Mouse (Mus musculus) myocyte (in vitro differentiated cells): ENCODE results near the gene Macrod2. TPM values are rescaled to one million over a fixed set of nuclear protein-coding genes. Genes with fewer than 3 reads are reported as not detected.

Experiments
- H3K27me3 ChIP-seq: one replicate; pipeline ENCODE4 v1.6.1; 2011; ENCODE audit not compliant: control insufficient read depth, insufficient read depth, insufficient read length
- H3K36me3 ChIP-seq: one replicate; pipeline ENCODE4 v1.6.1; 2011; ENCODE audit not compliant: control insufficient read depth, insufficient read depth
- H3K4me2 ChIP-seq: one replicate; pipeline ENCODE4 v1.6.1; 2011; ENCODE audit warnings: low read depth, control low read depth
- H3K4me3 ChIP-seq: one replicate; pipeline ENCODE4 v1.5.1; 2011; ENCODE audit warnings: mild to moderate bottlenecking, control low read depth, moderate library complexity
- H3K79me2 ChIP-seq: one replicate; pipeline ENCODE4 v1.6.1; 2011; ENCODE audit not compliant: control insufficient read depth, insufficient read depth
- H3ac ChIP-seq: one replicate; pipeline ENCODE4 v1.6.1; 2011; ENCODE audit not compliant: control insufficient read depth, insufficient read length
- CEBPB ChIP-seq: IDR thresholded peaks from 2 replicates; pipeline ENCODE4 v1.6.1; 2011; ENCODE audit warnings: mild to moderate bottlenecking, moderate library complexity; ENCODE audit not compliant: poor library complexity, insufficient read depth, severe bottlenecking
- E2F4 ChIP-seq: IDR thresholded peaks from one replicate; pipeline ENCODE4 v1.6.1; 2011; ENCODE audit warnings: mild to moderate bottlenecking, control low read depth, moderate library complexity; ENCODE audit not compliant: insufficient read depth
- MAX ChIP-seq: IDR thresholded peaks from one replicate; pipeline ENCODE4 v1.6.1; 2011; ENCODE audit warnings: low read depth, mild to moderate bottlenecking, control low read depth
- MYOD1 ChIP-seq, 3 experiments: IDR thresholded peaks; one replicate each; pipeline ENCODE4 v1.6.1; 2011; ENCODE audit warnings: control low read depth in 2 of 3, low read depth in 2 of 3, mild to moderate bottlenecking in 2 of 3, moderate library complexity in 1 of 3; ENCODE audit not compliant: insufficient read length in 2 of 3, control insufficient read depth in 1 of 3
- MYOG ChIP-seq, 3 experiments: IDR thresholded peaks; one replicate each; pipeline ENCODE4 v1.6.1; 2011; ENCODE audit warnings: control low read depth in 2 of 3, low read depth in 2 of 3, mild to moderate bottlenecking in 2 of 3; ENCODE audit not compliant: insufficient read length in 2 of 3, control insufficient read depth in 1 of 3, insufficient read depth in 1 of 3
- POLR2A ChIP-seq: IDR thresholded peaks from one replicate; pipeline ENCODE4 v1.6.1; 2011; ENCODE audit warnings: low read depth, mild to moderate bottlenecking, control low read depth, moderate library complexity; ENCODE audit not compliant: insufficient read length
- POLR2AphosphoS2 ChIP-seq: IDR thresholded peaks from one replicate; pipeline ENCODE4 v1.6.1; 2011; ENCODE audit warnings: low read depth, control low read depth; ENCODE audit not compliant: insufficient read length
- REST ChIP-seq: IDR thresholded peaks from one replicate; pipeline ENCODE4 v1.6.1; 2011; ENCODE audit warnings: mild to moderate bottlenecking, control low read depth, moderate library complexity; ENCODE audit not compliant: insufficient read depth, insufficient read length
- SRF ChIP-seq: IDR thresholded peaks from one replicate; pipeline ENCODE4 v1.6.1; 2011; ENCODE audit warnings: low read depth; ENCODE audit not compliant: control insufficient read depth, insufficient read length
- TCF12 ChIP-seq: IDR thresholded peaks from one replicate; pipeline ENCODE4 v1.6.1; 2011; ENCODE audit warnings: mild to moderate bottlenecking, control low read depth; ENCODE audit not compliant: poor library complexity, insufficient read depth, severe bottlenecking
- TCF3 ChIP-seq: IDR thresholded peaks from one replicate; pipeline ENCODE4 v1.6.1; 2011; ENCODE audit warnings: low read depth, control low read depth; ENCODE audit not compliant: insufficient read length
- USF1 ChIP-seq: IDR thresholded peaks from one replicate; pipeline ENCODE4 v1.6.1; 2011; ENCODE audit warnings: low read depth, mild to moderate bottlenecking, control low read depth, moderate library complexity
- polyA plus RNA-seq: library from polyadenylated mRNA; unstranded; fragments of >200 nt; fragmentation: generic; extraction: Trizol; gene quantifications from one replicate; pipeline ENCODE4 v1.2.1, GENCODE M21; 2012; ENCODE audit warnings: missing spikeins

Gene Macrod2
- polyA plus RNA-seq, 1 experiment = 0.96 TPM

DNA sequence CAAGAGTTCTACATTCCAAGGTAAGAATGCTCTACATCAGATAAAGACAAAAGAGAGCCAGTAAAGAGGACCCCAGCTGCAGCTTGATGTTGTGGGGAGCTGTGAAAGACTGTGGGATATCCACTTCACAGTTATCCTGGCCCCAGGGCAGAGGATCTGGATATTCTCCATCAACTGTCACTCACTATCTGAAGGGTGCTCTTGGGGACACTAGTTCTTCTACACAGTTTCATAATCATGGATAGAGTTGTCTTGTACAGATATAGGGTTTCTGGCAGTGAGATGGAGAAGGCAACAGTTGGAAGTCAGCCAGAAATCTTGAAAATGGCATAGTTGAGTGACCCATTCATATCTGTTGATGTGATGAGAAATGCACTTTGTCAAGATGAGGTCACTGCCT is 490.1 kb downstream of the Macrod2 start:
- no peak overlapping the region for H3K4me2 ChIP-seq
- no peak for TF ChIP-seq MAX
- TF ChIP-seq POLR2AphosphoS2 = no peak
- no peak for TF ChIP-seq TCF3
- no peak for TF ChIP-seq REST
- no peak for TF ChIP-seq POLR2A
- TF ChIP-seq E2F4 = no peak
- no peak for TF ChIP-seq USF1
- TF ChIP-seq SRF = no peak
- TF ChIP-seq TCF12 = no peak
- no peak for TF ChIP-seq MYOG (IDR thresholded peaks at IDR 0.05; ENCODE audit: control insufficient read depth in 1 of 3, insufficient read depth in 1 of 3, insufficient read length in 2 of 3, low read depth in 2 of 3)
- TF ChIP-seq MYOD1 (IDR thresholded peaks at IDR 0.05; ENCODE audit: control insufficient read depth in 1 of 3, insufficient read length in 2 of 3, low read depth in 2 of 3) = no peak
- TF ChIP-seq CEBPB = no peak
- no peak overlapping the region for H3K4me3 ChIP-seq
- no peaks in the 10 kb centered on the region for H3K79me2 ChIP-seq
- H3ac ChIP-seq = no peak overlapping the region
- no peaks in the 10 kb centered on the region for H3K36me3 ChIP-seq
- H3K27me3 ChIP-seq = no peaks in the 10 kb centered on the region

DNA sequence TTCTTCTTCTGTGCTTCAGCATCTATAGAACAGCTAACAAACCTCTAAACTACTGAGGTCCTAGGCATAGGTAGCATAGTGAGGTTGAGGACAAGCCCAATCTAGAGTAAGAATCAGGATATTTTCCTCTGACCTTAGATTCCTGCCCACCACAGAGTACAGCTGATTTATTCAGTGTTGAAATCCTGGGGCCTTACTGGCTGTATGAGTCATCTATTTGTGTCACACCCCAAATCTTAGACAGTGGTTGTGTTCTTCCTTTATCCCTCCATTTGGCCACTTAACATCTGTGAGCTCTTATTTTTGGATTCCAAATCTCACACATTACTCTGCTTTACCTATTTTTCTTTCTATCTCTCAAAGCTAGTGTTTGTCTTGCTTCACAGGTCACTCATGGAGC is 495.6 kb downstream of the Macrod2 start:
- Histone ChIP-seq H3K79me2 (no peaks in the 10 kb centered on the region), H3K27me3 (no peaks in the 10 kb centered on the region), H3K36me3 (no peaks in the 10 kb centered on the region), H3K4me3 (no peak overlapping the region), H3K4me2 (peak overlapping the region; percentile 19), H3ac (no peak overlapping the region)
- TF ChIP-seq MYOD1 (IDR thresholded peaks at IDR 0.05; ENCODE audit: control insufficient read depth in 1 of 3, insufficient read length in 2 of 3, low read depth in 2 of 3) (no peak), TCF12 (no peak), CEBPB (0 out of 2 replicates have a peak, but pooled peaks have one; percentile 28)

DNA sequence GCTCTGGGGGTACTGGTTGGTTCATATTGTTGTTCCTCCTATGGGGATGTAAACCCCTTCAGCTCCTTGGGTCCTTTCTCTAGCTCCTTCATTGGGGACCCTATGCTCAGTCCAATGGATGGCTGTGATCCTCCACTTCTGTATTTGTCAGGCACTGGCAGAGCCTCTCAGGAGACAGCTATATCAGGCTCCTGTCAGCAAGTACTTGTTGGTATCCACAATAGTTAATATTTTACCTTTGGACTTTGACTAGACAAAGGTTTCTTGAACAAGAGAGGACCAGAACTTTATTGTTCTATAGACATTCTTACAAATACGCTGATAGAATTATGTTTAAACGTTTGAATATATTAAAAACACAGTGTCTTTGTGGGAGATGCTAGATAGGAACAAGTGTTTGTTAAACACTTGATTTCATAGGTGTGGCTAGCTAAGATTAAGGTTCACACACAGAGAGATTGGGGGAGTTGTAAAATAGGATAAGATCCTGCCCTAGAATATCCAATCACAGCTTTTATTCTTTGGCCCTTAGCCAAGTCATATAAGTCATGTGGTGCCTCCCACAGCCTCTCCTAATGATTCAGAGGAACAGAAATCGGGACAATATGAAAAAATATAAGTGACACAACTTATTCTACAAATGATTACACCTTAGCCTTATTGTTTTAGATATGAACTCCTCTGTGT is 501.4 kb downstream of the Macrod2 start:
- Histone ChIP-seq H3ac (no peak overlapping the region), H3K79me2 (no peaks in the 10 kb centered on the region), H3K4me3 (no peak overlapping the region), H3K4me2 (no peak overlapping the region), H3K36me3 (no peaks in the 10 kb centered on the region), H3K27me3 (no peaks in the 10 kb centered on the region)
- TF ChIP-seq USF1 (no peak), E2F4 (no peak), POLR2AphosphoS2 (no peak), REST (no peak), CEBPB (no peak), TCF3 (no peak), SRF (no peak), MAX (no peak), TCF12 (no peak), MYOG (IDR thresholded peaks at IDR 0.05; ENCODE audit: control insufficient read depth in 1 of 3, insufficient read depth in 1 of 3, insufficient read length in 2 of 3, low read depth in 2 of 3) (no peak), POLR2A (no peak), MYOD1 (IDR thresholded peaks at IDR 0.05; ENCODE audit: control insufficient read depth in 1 of 3, insufficient read length in 2 of 3, low read depth in 2 of 3) (no peak)

DNA sequence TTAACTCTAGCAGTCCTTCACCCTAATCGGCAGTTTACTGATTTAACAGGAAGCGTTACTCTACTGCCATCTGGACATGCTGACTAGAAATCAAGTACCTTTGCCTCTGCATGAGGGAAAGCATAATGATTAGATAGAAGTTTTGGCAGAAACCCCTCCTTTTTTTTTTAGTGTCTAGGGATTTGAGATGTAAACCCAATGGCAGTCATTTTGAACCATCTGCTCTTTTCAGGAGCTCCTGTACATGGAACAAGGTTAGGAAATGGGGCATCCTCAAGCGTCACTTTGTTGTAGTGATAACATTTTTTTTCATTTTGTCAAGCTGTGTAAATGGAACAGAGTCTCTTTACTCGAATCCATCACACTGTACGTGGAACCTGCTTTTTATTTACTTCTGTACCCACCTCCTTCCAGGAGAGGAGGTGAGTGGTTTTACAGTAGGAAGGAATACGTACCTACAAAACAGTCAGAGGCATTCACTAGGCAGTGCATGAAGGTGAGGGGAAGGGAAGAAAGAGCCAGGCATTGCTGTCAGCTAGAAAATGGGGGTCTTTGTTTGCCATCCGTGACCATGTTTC is 503.4 kb downstream of the Macrod2 start:
- TF ChIP-seq TCF3 (no peak), TCF12 (no peak), MYOG (IDR thresholded peaks at IDR 0.05; ENCODE audit: control insufficient read depth in 1 of 3, insufficient read depth in 1 of 3, insufficient read length in 2 of 3, low read depth in 2 of 3) (no peak), POLR2AphosphoS2 (no peak), POLR2A (no peak), SRF (no peak), MYOD1 (IDR thresholded peaks at IDR 0.05; ENCODE audit: control insufficient read depth in 1 of 3, insufficient read length in 2 of 3, low read depth in 2 of 3) (no peak), CEBPB (no peak), USF1 (no peak), E2F4 (no peak), REST (no peak), MAX (no peak)
- H3K4me3 ChIP-seq = no peak overlapping the region
- no peaks in the 10 kb centered on the region for H3K79me2 ChIP-seq
- no peaks in the 10 kb centered on the region for H3K27me3 ChIP-seq
- H3K4me2 ChIP-seq = no peak overlapping the region
- H3K36me3 ChIP-seq = no peaks in the 10 kb centered on the region
- H3ac ChIP-seq = no peak overlapping the region

DNA sequence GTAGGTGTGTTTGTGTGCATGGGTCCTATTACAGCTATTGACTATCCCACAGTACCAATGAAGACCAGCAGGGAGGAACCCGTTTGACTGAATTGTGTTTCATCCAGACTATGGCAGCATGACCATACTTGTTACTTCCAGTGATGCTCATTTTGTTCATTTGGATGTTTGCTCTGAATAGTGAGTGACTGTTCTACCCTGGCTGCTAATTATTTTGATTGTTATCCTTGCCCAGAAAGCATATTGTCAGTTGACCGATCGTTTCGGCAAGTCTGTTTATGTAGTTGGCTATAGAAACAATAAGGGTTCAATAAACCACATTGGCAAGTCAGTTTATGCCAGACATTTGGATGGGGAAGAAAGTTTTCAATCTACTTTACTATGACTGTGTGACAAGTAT is 510.2 kb downstream of the Macrod2 start:
- Histone ChIP-seq H3K4me3 (no peak overlapping the region), H3K79me2 (no peaks in the 10 kb centered on the region), H3ac (no peak overlapping the region), H3K27me3 (no peaks in the 10 kb centered on the region), H3K4me2 (no peak overlapping the region), H3K36me3 (no peaks in the 10 kb centered on the region)
- no peak for TF ChIP-seq POLR2AphosphoS2
- no peak for TF ChIP-seq SRF
- no peak for TF ChIP-seq MYOD1 (IDR thresholded peaks at IDR 0.05; ENCODE audit: control insufficient read depth in 1 of 3, insufficient read length in 2 of 3, low read depth in 2 of 3)
- TF ChIP-seq TCF12 = no peak
- TF ChIP-seq REST = no peak
- TF ChIP-seq E2F4 = no peak
- no peak for TF ChIP-seq CEBPB
- TF ChIP-seq USF1 = no peak
- no peak for TF ChIP-seq POLR2A
- no peak for TF ChIP-seq TCF3
